Mouse (Mus musculus): Measurements from ENCODE around the gene Zmiz1.

- TF ChIP-seq POLR2A (IDR thresholded peaks at IDR 0.05; ENCODE audit: borderline replicate concordance, low read depth, low read length) (no peak), CTCF (IDR thresholded peaks at IDR 0.05; ENCODE audit: low read depth, low read length) (no peak)
These were observed 145.6 kb downstream of the Zmiz1 start for GRCm38 (mm10) chr14:25604395-25605142.

Data from bone marrow macrophage, adult 2 months (primary cell).